Mouse (Mus musculus): Measurements from ENCODE around the gene Tdo2. TPM values are rescaled to one million over a fixed set of nuclear protein-coding genes. Genes with fewer than 3 reads are reported as not detected.

The Tdo2 gene
- total RNA-seq, 1 experiment from 2014 or later, result not detected

GRCm38 (mm10) chr3:81944851-81945393, 31.1 kb downstream of the Tdo2 start:
- no peak for ATAC-seq (replicated peaks; ENCODE audit: low read depth, poor library complexity, severe bottlenecking)

GRCm38 (mm10) chr3:81943097-81943496, 32.9 kb downstream of the Tdo2 start:
- ATAC-seq (replicated peaks; ENCODE audit: low read depth, poor library complexity, severe bottlenecking), result no peak

GRCm38 (mm10) chr3:81942341-81942740, 33.7 kb downstream of the Tdo2 start:
- no peak for ATAC-seq (replicated peaks; ENCODE audit: low read depth, poor library complexity, severe bottlenecking)

GRCm38 (mm10) chr3:81938924-81939323, 37.1 kb downstream of the Tdo2 start:
- ATAC-seq (replicated peaks; ENCODE audit: low read depth, poor library complexity, severe bottlenecking), result no peak

DNA sequence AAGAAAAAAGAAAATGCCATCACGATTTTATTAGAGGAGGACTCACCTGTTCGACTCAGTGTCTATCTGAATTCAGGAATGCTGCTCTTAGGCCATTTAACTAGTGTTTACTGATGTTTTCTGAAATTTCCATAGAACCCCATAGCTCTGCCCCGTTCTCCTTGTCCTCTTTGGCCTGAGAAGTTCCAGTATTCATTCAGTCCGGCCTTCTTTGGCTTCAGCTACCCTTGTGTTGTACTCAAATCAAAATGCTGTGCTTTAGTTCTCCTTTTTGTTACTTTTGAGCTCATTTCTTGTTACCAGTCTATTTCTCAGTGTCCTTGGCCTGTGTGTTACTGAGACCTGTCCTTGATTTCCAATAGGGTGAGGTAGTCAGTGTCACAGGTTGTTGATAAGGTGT, 42.7 kb downstream of the Tdo2 start:
- ATAC-seq (replicated peaks; ENCODE audit: low read depth, poor library complexity, severe bottlenecking), result no peak

- peak; percentile 94 for ATAC-seq (replicated peaks; ENCODE audit: low read depth, poor library complexity, severe bottlenecking)
Observed at GRCm38 (mm10) chr3:81932141-81933101, 43.6 kb downstream of the Tdo2 start, which contains the start of gene Ctso. TSS of gene Ctso (plus strand) at chr3:81932601.

GRCm38 (mm10) chr3:81931695-81932094, 44.3 kb downstream of the Tdo2 start:
- ATAC-seq (replicated peaks; ENCODE audit: low read depth, poor library complexity, severe bottlenecking), result 0 out of 2 replicates have a peak, but pooled peaks have one; percentile 14

DNA sequence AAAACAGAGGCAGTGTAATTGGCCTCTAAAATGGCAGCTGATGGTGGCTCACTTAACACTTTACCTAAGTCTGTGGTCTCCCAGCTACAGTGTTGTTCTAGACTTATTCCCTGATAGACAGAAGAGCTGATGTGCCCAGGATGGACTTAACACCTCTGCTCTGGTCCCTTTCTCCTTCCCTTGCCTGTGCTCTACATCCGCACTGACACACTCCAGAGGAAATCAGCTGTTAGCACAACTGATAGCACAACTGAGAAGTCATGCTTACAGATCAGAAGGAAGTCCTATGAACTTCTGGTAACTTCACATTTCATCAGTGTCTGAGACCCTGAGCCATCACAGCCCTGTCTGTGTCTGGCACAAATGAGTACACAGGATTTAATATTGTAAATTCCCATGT, 46.9 kb downstream of the Tdo2 start:
- no peak for ATAC-seq (replicated peaks; ENCODE audit: low read depth, poor library complexity, severe bottlenecking)

DNA sequence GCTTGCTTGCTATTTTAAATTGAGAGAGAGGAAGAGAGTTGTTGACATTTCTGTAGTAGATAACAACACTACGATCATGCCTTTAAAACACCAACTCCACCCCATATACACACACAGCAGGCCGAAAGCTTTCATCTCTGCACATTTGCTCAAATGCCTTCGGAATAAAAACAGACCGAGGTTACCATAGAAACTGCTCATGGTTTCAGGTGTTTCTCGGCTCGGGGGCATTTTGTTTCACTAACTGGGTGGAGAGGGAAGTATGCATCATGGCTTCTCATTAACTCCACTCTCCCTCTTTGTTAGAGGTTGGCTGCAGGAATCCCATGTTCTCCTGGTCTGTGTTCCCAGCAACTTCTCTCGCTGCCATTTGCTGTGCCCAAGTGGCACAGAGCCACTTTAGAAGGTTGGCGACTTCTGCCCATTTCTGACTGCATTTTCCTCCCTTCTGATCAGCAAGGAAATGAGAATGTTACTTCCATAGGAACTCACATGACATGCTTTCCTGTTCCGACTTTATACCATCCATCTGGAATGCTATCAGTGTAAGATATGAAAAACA, 49.2 kb downstream of the Tdo2 start:
- no peak for ATAC-seq (replicated peaks; ENCODE audit: low read depth, poor library complexity, severe bottlenecking)

DNA sequence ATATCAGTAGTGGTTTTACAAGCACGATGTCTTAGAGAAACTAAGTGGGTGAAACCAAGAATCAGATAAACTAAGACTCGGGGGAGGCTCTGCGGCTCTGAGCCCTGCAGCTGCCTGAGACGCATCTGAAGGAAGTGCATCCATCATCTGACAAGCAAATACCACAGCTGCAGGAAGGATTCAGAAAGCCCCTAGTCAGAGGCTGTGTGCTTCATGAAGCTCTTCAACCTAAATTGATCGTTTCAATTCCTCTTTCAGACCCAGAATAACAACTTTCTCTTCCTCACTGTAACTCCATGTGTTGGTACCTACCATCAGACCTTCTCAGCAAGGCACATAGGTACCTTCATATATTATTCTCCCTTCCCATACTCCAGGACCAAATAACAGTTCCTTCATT, 50.1 kb downstream of the Tdo2 start:
- ATAC-seq (replicated peaks; ENCODE audit: low read depth, poor library complexity, severe bottlenecking), result peak; percentile 95

- ATAC-seq (replicated peaks; ENCODE audit: low read depth, poor library complexity, severe bottlenecking), result peak; percentile 74
Observed at GRCm38 (mm10) chr3:81924931-81925330, 51.1 kb downstream of the Tdo2 start.

- peak; percentile 58 for ATAC-seq (replicated peaks; ENCODE audit: low read depth, poor library complexity, severe bottlenecking)
Observed at GRCm38 (mm10) chr3:81922910-81923309, 53.1 kb downstream of the Tdo2 start.

- ATAC-seq (replicated peaks; ENCODE audit: low read depth, poor library complexity, severe bottlenecking), result no peak
Observed at GRCm38 (mm10) chr3:81919681-81920080, 56.3 kb downstream of the Tdo2 start.

GRCm38 (mm10) chr3:81918215-81918614, 57.8 kb downstream of the Tdo2 start:
- ATAC-seq (replicated peaks; ENCODE audit: low read depth, poor library complexity, severe bottlenecking), result no peak

DNA sequence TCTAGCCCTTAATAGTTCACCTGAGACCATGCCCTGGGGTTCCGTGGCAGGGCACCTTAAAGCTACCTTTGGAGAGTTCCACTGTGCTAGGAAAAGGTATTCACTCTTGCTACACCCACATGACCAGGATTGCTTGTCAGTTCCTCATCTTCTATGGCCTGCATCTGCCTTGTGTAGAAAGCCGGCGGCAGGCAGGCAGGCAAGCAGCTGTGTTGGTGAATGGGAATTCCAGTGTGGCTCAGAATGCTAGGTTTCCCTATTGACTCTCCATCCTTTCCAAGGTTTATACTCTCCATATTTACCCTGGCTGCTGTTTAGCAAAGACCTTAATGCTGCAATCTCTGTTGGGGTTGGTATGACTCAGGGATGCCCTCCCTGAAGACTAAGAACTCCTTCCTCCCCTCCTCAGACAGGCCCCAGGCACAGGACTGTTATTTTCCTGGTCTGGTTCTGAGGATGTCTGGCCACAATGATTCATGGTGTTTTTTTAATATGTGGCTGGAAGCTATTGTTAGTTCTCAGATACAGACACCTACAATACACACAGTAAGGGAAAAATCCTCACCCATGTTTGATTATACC, 58.6 kb downstream of the Tdo2 start:
- no peak for ATAC-seq (replicated peaks; ENCODE audit: low read depth, poor library complexity, severe bottlenecking)

DNA sequence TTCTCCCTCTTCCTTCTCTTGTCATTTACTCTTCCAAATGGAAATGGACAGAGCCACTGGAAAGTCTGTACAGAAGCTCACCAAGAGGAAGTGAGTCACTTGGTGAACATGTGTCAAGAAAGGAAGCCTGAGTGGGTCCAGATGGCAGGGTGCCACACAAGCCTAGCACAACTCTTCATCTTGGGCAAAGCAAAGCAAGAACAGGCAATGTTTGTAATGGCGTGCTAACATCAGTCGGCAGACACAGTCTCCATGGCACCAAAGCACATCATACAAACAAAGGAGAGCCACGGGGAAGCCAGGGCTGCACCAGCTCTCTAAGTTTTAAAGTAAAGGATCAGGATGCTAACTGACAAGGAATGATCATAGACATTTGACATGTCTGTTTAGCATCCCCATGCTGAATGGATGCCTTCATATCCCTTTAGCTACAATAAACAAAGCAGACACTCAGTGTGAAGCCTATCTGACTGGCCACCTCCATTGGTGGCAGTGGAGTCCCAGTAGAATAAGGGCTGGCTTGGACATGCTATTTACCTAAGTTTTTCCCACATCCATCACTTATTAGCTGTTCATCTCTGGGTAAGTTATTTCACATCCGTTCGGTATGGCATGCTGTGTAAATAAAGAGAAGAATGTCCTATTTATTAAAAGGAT, 59.8 kb downstream of the Tdo2 start:
- ATAC-seq (replicated peaks; ENCODE audit: low read depth, poor library complexity, severe bottlenecking), result peak; percentile 60

DNA sequence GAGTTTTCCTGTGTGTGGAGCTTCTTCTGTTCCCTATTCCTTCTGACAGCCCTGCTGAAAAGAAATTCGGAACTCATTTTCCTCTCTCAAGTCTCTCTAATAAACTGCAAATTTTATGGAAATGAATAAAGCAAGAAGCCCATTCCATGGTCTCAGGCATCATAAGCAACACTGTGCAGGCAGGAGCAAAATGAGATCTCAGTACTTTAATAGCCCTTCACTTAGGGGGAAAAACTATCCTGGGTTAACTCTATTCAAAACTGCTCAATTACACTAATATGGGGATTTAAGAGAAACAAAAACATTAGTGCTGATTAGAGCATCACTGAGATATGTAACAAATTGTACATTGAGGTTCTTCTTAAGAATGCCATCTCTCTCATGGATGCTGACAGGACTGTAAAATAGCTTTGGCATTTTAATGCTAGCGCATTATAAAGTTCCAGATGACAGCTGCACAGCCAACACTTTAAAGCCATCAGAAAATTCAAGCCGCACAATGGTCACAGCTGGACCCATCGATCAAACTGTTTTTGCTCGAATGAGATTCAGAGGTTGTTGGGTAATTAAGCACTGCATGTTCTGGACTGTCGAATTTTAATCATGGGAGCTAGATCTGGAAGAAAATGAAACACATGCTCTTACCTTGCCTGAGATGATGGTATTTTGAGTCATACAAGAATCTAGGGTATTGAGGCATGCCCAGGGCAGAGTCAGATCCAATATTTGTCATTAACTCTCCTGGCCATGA, 65.5 kb downstream of the Tdo2 start:
- ATAC-seq (replicated peaks; ENCODE audit: low read depth, poor library complexity, severe bottlenecking), result no peak

Data from common myeloid progenitor, adult 5-6 weeks (primary cell).